Mouse (Mus musculus) hematopoietic stem cell, adult 5-6 weeks (primary cell): ENCODE measurements at regions not wholly inside any gene's neighbourhood (a gene's known extent, or its start where the extent isn't known, plus 50 kb on each side); places are given as distances from the start of the nearest gene placed in this dataset.
"Not testable (repeated sequence)": the region's sequence is repeated elsewhere in the genome, so short reads cannot be mapped to it uniquely, and the experiment has no call there.

Source experiments
- ATAC-seq, 2 experiments: fragments of 125-278 bp in 1 of 2; replicated peaks in 1 of 2; 2 replicates each; pipeline ENCODE4 v1.8.0; 2016 to 2017; ENCODE audit warnings: inconsistent platforms in 2 of 2, mild to moderate bottlenecking in 2 of 2, moderate number of reproducible peaks in 2 of 2, low read depth in 1 of 2, moderate TSS enrichment in 1 of 2; ENCODE audit not compliant: low FRiP score in 2 of 2, poor library complexity in 2 of 2, severe bottlenecking in 2 of 2, insufficient read depth in 1 of 2, low TSS enrichment in 1 of 2

- no peak for ATAC-seq
Observed at GRCm38 (mm10) chr1:47646681-47647080, 754.0 kb upstream of the Slc39a10 start.

GRCm38 (mm10) chr1:47606597-47606996 is 713.9 kb upstream of the Slc39a10 start:
- no peak for ATAC-seq

GRCm38 (mm10) chr1:47603989-47604360 is 711.3 kb upstream of the Slc39a10 start:
- ATAC-seq: no peak

GRCm38 (mm10) chr1:47603294-47603988 is 710.8 kb upstream of the Slc39a10 start:
- no peak for ATAC-seq

GRCm38 (mm10) chr1:47593641-47594040 is 701.0 kb upstream of the Slc39a10 start:
- ATAC-seq: not testable (repeated sequence)

GRCm38 (mm10) chr1:47545606-47546005 is 653.0 kb upstream of the Slc39a10 start:
- no peak for ATAC-seq

GRCm38 (mm10) chr1:47511426-47511825 is 618.8 kb upstream of the Slc39a10 start:
- no peak for ATAC-seq

- no peak for ATAC-seq
Observed at GRCm38 (mm10) chr1:47507801-47508200, 615.1 kb upstream of the Slc39a10 start.

- ATAC-seq: no peak
Observed at GRCm38 (mm10) chr1:47488581-47489204, 596.0 kb upstream of the Slc39a10 start.

- no peak for ATAC-seq
Observed at GRCm38 (mm10) chr1:47486087-47486486, 593.4 kb upstream of the Slc39a10 start.

GRCm38 (mm10) chr1:47479059-47479458 is 586.4 kb upstream of the Slc39a10 start:
- no peak for ATAC-seq

GRCm38 (mm10) chr1:47466573-47467253 is 574.1 kb upstream of the Slc39a10 start:
- no peak for ATAC-seq

GRCm38 (mm10) chr1:47448737-47449489 is 556.3 kb upstream of the Slc39a10 start:
- ATAC-seq: no peak

GRCm38 (mm10) chr1:47448070-47448469 is 555.4 kb upstream of the Slc39a10 start:
- no peak for ATAC-seq

GRCm38 (mm10) chr1:47446021-47446420 is 553.4 kb upstream of the Slc39a10 start:
- ATAC-seq: no peak

GRCm38 (mm10) chr1:47432829-47433228 is 540.2 kb upstream of the Slc39a10 start:
- ATAC-seq: no peak

GRCm38 (mm10) chr1:47405164-47405563 is 512.5 kb upstream of the Slc39a10 start:
- no peak for ATAC-seq

GRCm38 (mm10) chr1:47386579-47386978 is 493.9 kb upstream of the Slc39a10 start:
- ATAC-seq: no peak
